28 mouse cellular contexts compared by ENCODE assay signal in genomic region chr5:50189394-50189793, GRCm38 (mm10).
DNase-seq lines count a peak whose midpoint lies in the region; ATAC-seq and TF ChIP-seq lines count a peak whose summit lies in the region.
"Had no signal": no experiment of that assay in that cellular context is flagged by ENCODE, and none has a peak within 500 bp of the region (broad histone marks: within the 10 kb centered on the region; RNA-seq: fewer than 3 reads in every experiment).

No protein-coding gene starts in this region.

- TF ChIP-seq POLR2A in kidney, adult 2 months (IDR thresholded peaks at IDR 0.05; ENCODE audit: low read depth, low read length): no peak

- no peak overlapping the region for H3K4me2 ChIP-seq in midbrain, embryonic 11.5 days
- H3K4me2 ChIP-seq in midbrain, embryonic 13.5 days (replicated peaks): no peak overlapping the region
- no peak overlapping the region for H3K4me2 ChIP-seq in kidney, embryonic 16.5 days (replicated peaks; ENCODE audit: low read depth, low read length)
- H3K4me2 ChIP-seq: embryonic facial prominence, embryonic 15.5 days; forebrain, embryonic 12.5 days; hindbrain, embryonic 15.5 days; limb, embryonic 12.5 days; liver, embryonic 13.5 days had no signal

- DNase-seq in kidney, adult 2 months: peak; percentile 31
- no peak for DNase-seq in kidney, postnatal 4 days
- DNase-seq in midbrain, embryonic 11.5 days (ENCODE audit: low spot score, missing footprints): no peak
- no peak for DNase-seq in adrenal gland, postnatal 36 days
- no peak for DNase-seq in urinary bladder, postnatal 36 days (ENCODE audit: low spot score in 2 of 2)
- DNase-seq: adrenal gland, postnatal 25 days; cerebellum, adult 18-20 months; cerebellum, postnatal 10 days; gastrocnemius, postnatal 14 days; heart, postnatal 14 days; liver, embryonic 13.5 days; lung, adult 2 months; lung, postnatal 10 days; right cerebral cortex, postnatal 25 days; thymus, postnatal 4 days had no signal

- no peaks in the 10 kb centered on the region for H3K27me3 ChIP-seq in kidney, adult 2 months (replicated peaks; ENCODE audit: control insufficient read depth, insufficient read depth, low read length)
- no peaks in the 10 kb centered on the region for H3K27me3 ChIP-seq in midbrain, embryonic 11.5 days (ENCODE audit: control insufficient read depth, insufficient read depth, low read length)
- no peaks in the 10 kb centered on the region for H3K27me3 ChIP-seq in midbrain, embryonic 13.5 days
- no peaks in the 10 kb centered on the region for H3K27me3 ChIP-seq in kidney, embryonic 16.5 days (ENCODE audit: insufficient read depth, low read length)
- H3K27me3 ChIP-seq: embryonic facial prominence, embryonic 15.5 days; forebrain, embryonic 12.5 days; hindbrain, embryonic 15.5 days; limb, embryonic 12.5 days; liver, embryonic 13.5 days had no signal

- no peak for TF ChIP-seq CTCF in kidney, adult 2 months (conservative IDR thresholded peaks at IDR 0.05; ENCODE audit: insufficient read depth, insufficient read length, low read depth, low read length)

- 0 out of 2 replicates have a peak, but pooled peaks have one; percentile 24 for ATAC-seq in midbrain, embryonic 11.5 days (ENCODE audit: low FRiP score)
- no peak for ATAC-seq in midbrain, embryonic 13.5 days
- ATAC-seq in kidney, embryonic 16.5 days (ENCODE audit: low FRiP score, low TSS enrichment): peak; percentile 61
- ATAC-seq: inflammation-experienced regulatory T-cells, adult 6 months; midbrain, embryonic 16.5 days; Patski had no signal

- H3K27ac ChIP-seq in kidney, adult 2 months (ENCODE audit: insufficient read depth, low read depth, low read length): no peak overlapping the region
- H3K27ac ChIP-seq in midbrain, embryonic 11.5 days (ENCODE audit: low read depth, low read length): no peak overlapping the region
- H3K27ac ChIP-seq in midbrain, embryonic 13.5 days: no peak overlapping the region
- H3K27ac ChIP-seq in kidney, embryonic 16.5 days (ENCODE audit: low read length): no peak overlapping the region
- H3K27ac ChIP-seq: embryonic facial prominence, embryonic 15.5 days; forebrain, embryonic 12.5 days; hindbrain, embryonic 10.5 days; hindbrain, embryonic 15.5 days; layer of hippocampus, adult 2 months; left cerebral cortex, adult 2 months; limb, embryonic 12.5 days; liver, embryonic 13.5 days; macrophage had no signal

- H3K4me3 ChIP-seq in kidney, adult 2 months (ENCODE audit: insufficient read depth, low read depth, low read length): no peak overlapping the region
- H3K4me3 ChIP-seq in midbrain, embryonic 11.5 days (ENCODE audit: low read depth, low read length): no peak overlapping the region
- H3K4me3 ChIP-seq in midbrain, embryonic 13.5 days (replicated peaks): no peak overlapping the region
- H3K4me3 ChIP-seq in kidney, embryonic 16.5 days (ENCODE audit: low read length): no peak overlapping the region
- H3K4me3 ChIP-seq: embryonic facial prominence, embryonic 15.5 days; forebrain, embryonic 12.5 days; hindbrain, embryonic 10.5 days; hindbrain, embryonic 15.5 days; layer of hippocampus, adult 2 months; left cerebral cortex, adult 2 months; limb, embryonic 12.5 days; liver, embryonic 13.5 days had no signal

- no peaks in the 10 kb centered on the region for H3K36me3 ChIP-seq in kidney, adult 2 months (ENCODE audit: control insufficient read depth, insufficient read depth, low read length)
- no peaks in the 10 kb centered on the region for H3K36me3 ChIP-seq in midbrain, embryonic 11.5 days (ENCODE audit: control insufficient read depth, insufficient read depth, low read length)
- no peaks in the 10 kb centered on the region for H3K36me3 ChIP-seq in midbrain, embryonic 13.5 days
- no peaks in the 10 kb centered on the region for H3K36me3 ChIP-seq in kidney, embryonic 16.5 days (ENCODE audit: insufficient read depth, low read length)
- H3K36me3 ChIP-seq: embryonic facial prominence, embryonic 15.5 days; forebrain, embryonic 12.5 days; hindbrain, embryonic 10.5 days; hindbrain, embryonic 15.5 days; limb, embryonic 12.5 days; liver, embryonic 13.5 days had no signal

- H3K9me3 ChIP-seq in midbrain, embryonic 11.5 days (ENCODE audit: control insufficient read depth, low read length): no peaks in the 10 kb centered on the region
- H3K9me3 ChIP-seq in midbrain, embryonic 13.5 days: no peaks in the 10 kb centered on the region
- no peaks in the 10 kb centered on the region; the same call in 1 of the 2 replicates for H3K9me3 ChIP-seq in kidney, embryonic 16.5 days (ENCODE audit: low read length)
- H3K9me3 ChIP-seq: embryonic facial prominence, embryonic 15.5 days; forebrain, embryonic 12.5 days; hindbrain, embryonic 15.5 days had no signal

- no peaks in the 10 kb centered on the region for H3K4me1 ChIP-seq in kidney, adult 2 months (ENCODE audit: control insufficient read depth, insufficient read depth, low read length)
- H3K4me1 ChIP-seq in midbrain, embryonic 11.5 days (ENCODE audit: control insufficient read depth, insufficient read depth, low read length): no peaks in the 10 kb centered on the region; the same call in 1 of the 2 replicates
- no peaks in the 10 kb centered on the region for H3K4me1 ChIP-seq in midbrain, embryonic 13.5 days (replicated peaks)
- H3K4me1 ChIP-seq in kidney, embryonic 16.5 days (ENCODE audit: insufficient read depth, low read length): no peaks in the 10 kb centered on the region
- H3K4me1 ChIP-seq: embryonic facial prominence, embryonic 15.5 days; forebrain, embryonic 12.5 days; hindbrain, embryonic 10.5 days; hindbrain, embryonic 15.5 days; limb, embryonic 12.5 days; liver, embryonic 13.5 days had no signal

- H3K9ac ChIP-seq in midbrain, embryonic 11.5 days (ENCODE audit: low read length): no peak overlapping the region
- H3K9ac ChIP-seq in midbrain, embryonic 13.5 days (replicated peaks): no peak overlapping the region
- no peak overlapping the region for H3K9ac ChIP-seq in kidney, embryonic 16.5 days (replicated peaks; ENCODE audit: low read length)
- H3K9ac ChIP-seq: embryonic facial prominence, embryonic 15.5 days; forebrain, embryonic 12.5 days; hindbrain, embryonic 15.5 days; limb, embryonic 12.5 days; liver, embryonic 13.5 days had no signal
